Mouse (Mus musculus): ENCODE measurements around the gene Dglucy.

DNA sequence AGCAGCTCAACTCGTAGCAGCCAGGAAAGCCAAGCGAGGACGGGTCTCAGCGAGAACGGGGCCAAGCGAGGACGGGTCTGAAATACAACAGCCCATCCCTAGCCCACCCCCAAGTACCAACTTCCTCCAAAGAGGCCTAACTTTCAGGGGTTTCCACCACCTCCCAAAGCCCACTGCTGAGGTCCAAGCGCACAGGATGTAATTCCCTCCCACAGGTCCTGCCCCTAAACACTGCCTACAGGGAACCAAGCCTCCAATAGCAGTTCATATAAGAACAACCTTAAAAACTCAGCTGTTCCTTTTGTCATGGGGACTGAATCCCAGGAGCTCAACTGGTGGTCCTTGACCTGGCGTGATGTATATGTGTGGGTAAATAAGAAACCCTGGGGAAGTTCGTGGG, 1.6 kb downstream of the Dglucy start:
- TF ChIP-seq CTCF (IDR thresholded peaks at IDR 0.05; ENCODE audit: insufficient read depth, low read length) (no peak), POLR2A (IDR thresholded peaks at IDR 0.05; ENCODE audit: borderline replicate concordance, extremely low read depth, low read depth, low read length) (no peak)

All from lung, adult 2 months (tissue).